Mouse (Mus musculus): ENCODE results near the gene Gm7358. TPM values are rescaled to one million over a fixed set of nuclear protein-coding genes. Genes with fewer than 3 reads are reported as not detected.

The Gm7358 gene
- not detected for total RNA-seq (2023)

GRCm38 (mm10) chr17:14059431-14059830 is at the start of gene Gm7358:
Gene Gm7358, minus strand, starts transcription at chr17:14059531.

Other genes starting within 250 kb of the Gm7358 start
- not detected for gene Gm7168, start 111.2 kb downstream of the Gm7358 start, total RNA-seq (2023)
- gene Gm7356, start 55.8 kb downstream of the Gm7358 start, total RNA-seq (2023) = not detected
- gene Dact2, start 144.8 kb upstream of the Gm7358 start, total RNA-seq (2023) = 0.31 TPM
- gene Smoc2, start 220.0 kb upstream of the Gm7358 start, total RNA-seq (2023) = not detected

Measured in CD8-positive naive resting alpha-beta T cell, adult 57 days (primary cell).